Mouse (Mus musculus) gastrocnemius, postnatal 36 days (tissue): Measurements from ENCODE around the gene Otop3. TPM values are rescaled to one million over a fixed set of nuclear protein-coding genes. Genes with fewer than 3 reads are reported as not detected.

ENCODE experiments used
- DNase-seq, 2 experiments: peaks; one replicate each; pipeline ENCODE4 v3.0.0; 2022
- intact Hi-C: fragments of 180-260 bp; cut with DNase I; formaldehyde crosslinking; loops from one replicate; pipeline ENCODE4 v1.15.1; 2025
- total RNA-seq, 2 experiments: library from RNA; stranded (reverse); gene quantifications; 2 replicates each; pipeline ENCODE4 v1.2.3; 2021

Gene Otop3
- total RNA-seq, 2 experiments from 2014 or later, result not detected

- intact Hi-C loops, result loop anchor here (1.0 kb wide), 1 partner anchor 112 kb away; no protein-coding TSS in a partner anchor
- DNase-seq, result no peak
Observed at GRCm38 (mm10) chr11:115359726-115360125, 25.2 kb downstream of the Otop3 start.

- intact Hi-C loops, result no loop called here
- DNase-seq, result no peak
Observed at GRCm38 (mm10) chr11:115364136-115364535, 29.6 kb downstream of the Otop3 start.

GRCm38 (mm10) chr11:115366039-115366705 is 31.6 kb downstream of the Otop3 start:
- intact Hi-C loops, result no loop called here
- DNase-seq, result no peak

DNA sequence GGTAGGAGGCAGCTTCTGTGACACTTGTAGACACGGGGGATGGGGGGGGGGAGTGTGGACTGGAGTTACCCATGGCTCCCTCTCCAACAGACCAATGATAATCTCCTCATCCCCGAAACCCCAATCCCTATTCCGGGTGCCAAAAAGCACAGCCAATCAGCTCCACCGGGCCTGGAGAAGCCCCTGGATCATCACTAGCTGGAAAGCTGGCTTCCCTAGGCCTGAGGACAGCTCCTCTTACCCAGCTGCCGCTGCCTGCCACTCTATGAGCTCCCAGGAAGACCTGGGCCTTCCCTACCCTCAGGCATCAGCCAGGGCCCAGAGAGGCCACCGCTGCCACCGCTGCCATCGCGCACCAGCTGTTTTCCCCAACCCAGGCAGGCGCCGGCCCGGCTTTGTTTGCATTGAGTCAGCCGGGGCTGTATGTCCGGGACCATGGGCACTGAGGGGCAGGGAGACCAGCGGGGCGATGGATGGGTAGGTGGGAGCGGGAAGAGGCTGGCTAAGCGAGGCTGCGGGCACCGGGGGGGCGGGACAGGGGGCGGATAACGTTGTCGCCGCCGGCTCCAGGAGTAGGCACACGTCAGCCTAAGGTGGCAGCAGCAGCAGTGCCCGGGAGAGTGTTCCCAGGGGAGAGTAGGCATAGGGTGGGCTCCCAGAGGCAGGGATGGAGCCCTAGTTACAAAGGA is 32.3 kb downstream of the Otop3 start:
- intact Hi-C loops, result no loop called here
- no peak for DNase-seq

GRCm38 (mm10) chr11:115367395-115367944 is 32.9 kb downstream of the Otop3 start, which contains the start of gene Hid1:
Gene Hid1 (minus strand): TSS chr11:115367756.
- intact Hi-C loops, result no loop called here

GRCm38 (mm10) chr11:115370368-115370767 is 35.8 kb downstream of the Otop3 start:
- intact Hi-C loops, result no loop called here
- no peak for DNase-seq

More at GRCm38 (mm10) chr11:115367395-115367944, 32.9 kb downstream of the Otop3 start, which contains the start of gene Hid1:
- DNase-seq, result peak; percentile 65 to 70

- DNase-seq, result no peak
- intact Hi-C loops, result no loop called here
Observed at GRCm38 (mm10) chr11:115371354-115371753, 36.8 kb downstream of the Otop3 start.

DNA sequence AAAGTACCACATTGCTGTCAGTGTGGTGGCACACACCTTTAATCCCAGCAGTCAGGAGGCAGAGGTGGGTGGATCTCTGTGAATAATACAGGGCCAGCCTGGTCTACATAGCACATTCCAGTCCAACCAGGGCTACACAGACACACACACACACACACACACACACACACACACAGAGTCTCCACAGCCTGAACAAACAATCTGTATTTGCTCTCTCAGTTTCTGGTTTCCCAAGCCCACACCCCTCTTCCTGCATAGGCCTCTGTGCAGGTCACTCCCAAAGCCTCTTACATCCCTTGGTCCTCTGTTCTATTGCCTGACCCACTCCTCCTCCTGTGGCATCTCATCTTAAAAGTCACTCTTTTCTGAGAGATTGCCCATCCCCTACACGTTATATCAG is 37.5 kb downstream of the Otop3 start:
- intact Hi-C loops, result no loop called here
- no peak for DNase-seq

- intact Hi-C loops, result no loop called here
- DNase-seq, result no peak
Observed at GRCm38 (mm10) chr11:115372737-115373136, 38.2 kb downstream of the Otop3 start.

- intact Hi-C loops, result no loop called here
- peak; percentile 60 to 65 for DNase-seq
Observed at GRCm38 (mm10) chr11:115373805-115374694, 39.5 kb downstream of the Otop3 start.

DNA sequence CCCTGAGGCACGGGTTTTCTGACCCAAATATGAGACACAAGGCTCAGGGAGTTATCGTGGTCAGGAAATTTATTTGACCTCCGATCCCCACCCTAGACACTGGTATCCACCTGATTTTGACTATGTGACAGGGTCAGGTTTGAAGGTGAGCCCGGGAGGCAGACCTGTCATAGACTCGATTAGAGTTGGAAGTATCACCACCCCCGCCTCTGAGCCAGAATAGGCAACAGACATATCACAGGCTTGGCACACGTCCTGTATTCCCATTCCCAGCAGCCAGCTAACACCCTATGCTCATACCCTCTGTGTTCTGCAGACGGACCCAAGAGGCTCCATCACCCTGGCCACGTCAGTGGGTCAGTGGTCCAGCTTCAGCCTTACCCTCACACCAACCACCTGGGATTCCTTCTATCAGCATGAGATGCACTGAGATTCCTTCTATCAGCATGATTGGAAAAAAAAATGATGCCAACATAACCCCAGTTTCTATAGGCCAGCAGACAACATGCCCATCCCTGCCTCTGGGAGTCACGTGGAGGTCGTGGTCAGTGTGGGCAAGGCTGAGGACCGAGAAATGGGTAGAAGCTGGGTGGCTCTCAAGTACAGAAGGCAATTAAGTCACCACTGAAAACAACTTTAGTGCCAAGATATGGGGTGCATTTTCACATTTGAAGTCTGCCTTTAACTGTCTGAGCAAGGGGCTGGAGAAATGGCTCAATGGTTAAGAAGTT is 40.3 kb downstream of the Otop3 start:
- DNase-seq, result no peak
- intact Hi-C loops, result no loop called here

- DNase-seq, result no peak
Observed at GRCm38 (mm10) chr11:115376722-115377121, 42.2 kb downstream of the Otop3 start.

DNA sequence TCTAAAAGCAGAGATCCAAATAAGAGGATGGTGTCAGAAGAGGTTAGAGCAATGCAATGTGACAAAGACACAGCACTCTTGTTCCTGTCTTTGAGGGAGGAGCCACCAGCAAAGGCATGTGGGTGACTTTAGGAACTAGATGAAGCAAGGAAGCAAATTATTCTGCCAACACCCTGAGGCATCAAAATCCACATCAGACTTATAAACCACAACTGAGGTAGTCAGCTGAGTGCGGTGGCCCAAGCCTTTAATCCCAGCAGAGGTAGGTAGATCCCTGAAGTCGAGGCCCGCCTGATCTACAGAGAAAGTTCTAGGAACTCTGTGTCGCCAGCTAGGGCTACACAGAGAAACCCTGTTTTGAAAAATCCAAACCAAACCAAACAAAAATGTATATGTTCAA is 42.7 kb downstream of the Otop3 start:
- intact Hi-C loops, result no loop called here
- DNase-seq, result no peak

More at GRCm38 (mm10) chr11:115376722-115377121, 42.2 kb downstream of the Otop3 start:
- intact Hi-C loops, result no loop called here

DNA sequence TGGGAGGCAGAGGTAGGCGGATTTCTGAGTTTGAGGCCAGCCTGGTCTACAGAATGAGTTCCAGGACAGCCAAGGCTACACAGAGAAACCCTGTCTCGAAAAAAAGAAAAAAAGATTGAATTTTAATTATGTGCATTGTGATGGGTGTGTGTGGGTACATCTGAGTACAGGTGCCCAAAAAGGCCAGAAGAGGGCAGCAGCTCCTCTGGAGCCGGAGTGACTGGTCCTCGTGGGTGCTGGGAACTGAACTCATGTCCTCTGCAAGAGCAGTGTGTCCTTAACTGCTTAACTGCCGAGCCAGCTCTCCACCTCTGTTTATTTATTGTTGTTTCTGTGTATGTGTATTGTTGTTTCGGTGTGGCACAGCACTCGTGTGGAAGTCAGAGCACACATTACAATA is 43.3 kb downstream of the Otop3 start:
- intact Hi-C loops, result no loop called here
- DNase-seq, result no peak

DNA sequence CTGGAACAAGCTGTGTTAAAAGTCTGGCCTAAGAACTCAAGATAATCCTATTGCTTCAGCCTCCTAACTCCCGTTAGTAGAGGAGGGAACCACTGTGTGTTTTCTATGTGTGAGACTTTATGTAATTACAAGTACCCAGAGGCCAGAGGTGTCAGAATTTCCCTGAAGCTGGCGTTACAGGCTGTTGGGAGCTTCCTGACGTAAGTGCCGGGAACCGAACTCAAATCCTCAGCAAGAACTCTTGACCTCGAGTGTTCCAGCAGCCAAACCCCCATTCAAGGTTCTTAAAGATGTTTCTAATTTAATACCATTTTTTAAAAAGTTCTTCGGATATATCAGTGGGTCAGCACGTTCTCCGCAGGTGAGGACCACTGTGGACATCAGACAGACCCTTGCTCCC is 46.7 kb downstream of the Otop3 start:
- no peak for DNase-seq
- intact Hi-C loops, result no loop called here

DNA sequence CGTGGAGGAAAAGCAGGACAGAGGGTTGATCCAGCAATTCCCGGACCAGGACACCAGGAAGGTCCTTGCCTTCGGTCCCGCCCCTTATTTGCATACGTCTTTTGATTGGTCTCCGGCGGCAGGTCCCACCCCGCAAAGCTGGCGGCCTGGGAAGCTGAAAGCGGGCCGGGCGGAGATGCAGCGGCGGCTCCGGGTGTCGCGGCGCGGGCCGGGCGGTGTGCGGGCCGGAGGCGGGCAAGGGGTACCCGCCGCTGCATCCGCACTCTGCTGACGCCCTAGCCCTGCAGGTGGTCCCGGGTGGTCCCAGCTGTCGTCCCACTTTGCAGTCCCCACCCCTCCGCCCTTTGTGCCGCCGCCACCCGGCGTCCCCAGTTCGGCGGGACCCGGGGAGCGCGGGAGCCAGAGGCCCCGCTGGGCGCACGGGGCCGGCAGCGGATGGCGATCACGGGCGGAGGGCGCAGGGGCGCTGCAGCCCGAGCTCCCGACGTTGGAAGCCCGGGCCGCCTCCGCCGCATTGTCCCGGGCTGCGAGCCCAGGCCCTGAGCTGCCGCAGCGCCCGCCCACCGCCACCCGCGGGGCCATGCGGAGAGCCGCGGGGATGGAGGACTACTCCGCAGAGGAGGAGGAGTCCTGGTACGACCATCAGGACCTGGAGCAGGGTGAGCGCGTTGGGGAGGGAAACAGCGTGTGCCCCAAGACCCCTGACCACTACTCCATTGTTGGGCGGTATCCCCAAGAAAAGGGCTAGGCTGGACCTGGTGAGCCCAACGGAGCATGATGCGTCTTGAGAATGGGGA is 47.4 kb downstream of the Otop3 start, which contains the start of gene Cdr2l:
Cdr2l (plus strand) TSS at position 174 of the 797 bp plus-strand sequence.
- intact Hi-C loops, result no loop called here
- peak; percentile 82 to 91 for DNase-seq

GRCm38 (mm10) chr11:115382891-115383290 is 48.4 kb downstream of the Otop3 start:
- DNase-seq, result no peak

GRCm38 (mm10) chr11:115383701-115384474 is 49.4 kb downstream of the Otop3 start:
- DNase-seq, result no peak
- intact Hi-C loops, result no loop called here

More at GRCm38 (mm10) chr11:115382891-115383290, 48.4 kb downstream of the Otop3 start:
- intact Hi-C loops, result no loop called here
